Mouse (Mus musculus) forebrain, embryonic 13.5 days (tissue): ENCODE data around the gene Gm29644. TPM values are rescaled to one million over a fixed set of nuclear protein-coding genes. Genes with fewer than 3 reads are reported as not detected.
"Not testable (repeated sequence)": the region's sequence is repeated elsewhere in the genome, so short reads cannot be mapped to it uniquely, and the experiment has no call there.

Experiments
- ATAC-seq: fragments of 200-750 bp; cut with Nextera tagmentation; 2 replicates; pipeline ENCODE4 v1.8.0; 2017
- H3K27ac ChIP-seq: fragments of 300-500 bp; sonication (generic); 2 replicates; pipeline ENCODE4 v1.5.1; 2015; ENCODE audit warnings: inconsistent platforms, mild to moderate bottlenecking, moderate library complexity
- H3K27me3 ChIP-seq: fragments of 300-500 bp; sonication (generic); 2 replicates; pipeline ENCODE4 v1.6.1; 2015; ENCODE audit warnings: mild to moderate bottlenecking, inconsistent platforms
- H3K36me3 ChIP-seq: fragments of 300-500 bp; sonication (generic); 2 replicates; pipeline ENCODE4 v1.6.1; 2015; ENCODE audit warnings: mild to moderate bottlenecking, inconsistent platforms; ENCODE audit not compliant: poor library complexity, severe bottlenecking
- H3K4me1 ChIP-seq: fragments of 300-500 bp; sonication (generic); 2 replicates; pipeline ENCODE4 v1.6.1; 2015; ENCODE audit warnings: inconsistent platforms
- H3K4me2 ChIP-seq: fragments of 300-500 bp; sonication (generic); 2 replicates; pipeline ENCODE4 v1.6.1; 2015; ENCODE audit warnings: inconsistent platforms, mild to moderate bottlenecking, moderate library complexity
- H3K4me3 ChIP-seq: fragments of 300-500 bp; sonication (generic); 2 replicates; pipeline ENCODE4 v1.5.1; 2015; ENCODE audit warnings: mild to moderate bottlenecking, inconsistent platforms
- H3K9ac ChIP-seq: fragments of 300-500 bp; sonication (generic); 2 replicates; pipeline ENCODE4 v1.6.1; 2015; ENCODE audit warnings: mild to moderate bottlenecking, inconsistent platforms
- H3K9me3 ChIP-seq: fragments of 300-500 bp; sonication (generic); replicated peaks from 2 replicates; pipeline ENCODE4 v1.6.1; 2016; ENCODE audit warnings: inconsistent platforms
- WGBS: fragments of 180-500 bp; shearing (Covaris S2); methylation state at CpG from one replicate; pipeline ENCODE4 v1.1.7; 2015; 5-methylcytosine and 5-hydroxymethylcytosine counted together
- polyA plus RNA-seq: library from polyadenylated mRNA; unstranded; fragments of >200 nt; fragmentation: Nextera tagmentation; extraction: Ambion mirVana; gene quantifications from 2 replicates; pipeline ENCODE4 v1.2.1, GENCODE M21; 2015

Gm29644 gene
- not detected in 2 replicates for polyA plus RNA-seq

- H3K36me3 ChIP-seq, H3K9me3 ChIP-seq, H3K4me1 ChIP-seq, H3K4me3 ChIP-seq, H3K27me3 ChIP-seq, H3K4me2 ChIP-seq, H3K9ac ChIP-seq, ATAC-seq, H3K27ac ChIP-seq: not testable (repeated sequence)
- no CpG with 5 or more reads among the region's 2 CpGs for WGBS
Measured at GRCm38 (mm10) chrY:70303187-70303586, at the start of gene Gm29644, which contains the start of gene Gm29423. Gene Gm29644, minus strand, starts transcription at chrY:70303343. Gene Gm29423, minus strand, starts transcription at chrY:70303287.

- H3K9me3 ChIP-seq, H3K9ac ChIP-seq, H3K4me1 ChIP-seq, H3K36me3 ChIP-seq, H3K27me3 ChIP-seq, H3K27ac ChIP-seq, ATAC-seq, H3K4me2 ChIP-seq, H3K4me3 ChIP-seq: not testable (repeated sequence)
- WGBS, result no CpG with 5 or more reads among the region's 4 CpGs
Measured at GRCm38 (mm10) chrY:70273542-70273941, 29.6 kb downstream of the Gm29644 start, which contains the start of gene Gm21118. Gene Gm21118, minus strand, starts transcription at chrY:70273642.

Other genes starting within 250 kb of the Gm29644 start
- gene Gm21118, start 29.7 kb downstream of the Gm29644 start, polyA plus RNA-seq, result not detected in 2 replicates
- not detected in 2 replicates for gene Gm29423, start 56 bp downstream of the Gm29644 start, polyA plus RNA-seq
- not detected in 2 replicates for gene Gm20888, start 138.5 kb upstream of the Gm29644 start, polyA plus RNA-seq